Mouse (Mus musculus): Measurements from ENCODE around the gene Pa2g4. TPM values are rescaled to one million over a fixed set of nuclear protein-coding genes. Genes with fewer than 3 reads are reported as not detected.

The Pa2g4 gene
- polyA plus RNA-seq, 2 experiments, result 113 to 163 TPM

- Histone ChIP-seq H3K36me3 (replicated peaks; ENCODE audit: control insufficient read depth, insufficient read depth, low read depth) (peaks cover 3% of the 10 kb centered on the region; the same call in 1 of the 2 replicates), H3K9ac (replicated peaks) (no peak overlapping the region), H3K27ac (no peak overlapping the region), H3K9me3 (ENCODE audit: control insufficient read depth, low read length) (no peaks in the 10 kb centered on the region), H3K4me3 (ENCODE audit: insufficient read depth in 1 of 2, low read depth in 2 of 2, low read length in 2 of 2) (no peak overlapping the region), H3K4me1 (replicated peaks; ENCODE audit: control insufficient read depth in 2 of 2, insufficient read depth in 2 of 2, low read length in 1 of 2) (peaks cover 3 to 14% of the 10 kb centered on the region in 2 experiments; a peak in 3 of 4 replicates), H3K4me2 (ENCODE audit: low read depth) (no peak overlapping the region), H3K27me3 (ENCODE audit: control insufficient read depth, insufficient read depth, low read length) (no peaks in the 10 kb centered on the region)
- DNase-seq (ENCODE audit: low read depth in 3 of 3, low spot score in 3 of 3) (no peak), ATAC-seq (ENCODE audit: insufficient read depth) (no peak)
- TF ChIP-seq EP300 (IDR thresholded peaks at IDR 0.05; ENCODE audit: low read depth) (no peak), CTCF (IDR thresholded peaks at IDR 0.05; ENCODE audit: low read depth) (no peak)
- 67% methylated on average over 1 of the region's 1 CpGs for WGBS (ENCODE audit: insufficient replicate concordance)
Observed at GRCm38 (mm10) chr10:128538340-128538870, 27.4 kb downstream of the Pa2g4 start.

GRCm38 (mm10) chr10:128536266-128536940, 29.4 kb downstream of the Pa2g4 start:
- H3K4me3 ChIP-seq (ENCODE audit: insufficient read depth in 1 of 2, low read depth in 2 of 2, low read length in 2 of 2), result peak overlapping the region; percentile 16 to 20; a peak in 3 of 4 replicates

GRCm38 (mm10) chr10:128535624-128536265, 30.0 kb downstream of the Pa2g4 start:
- peak overlapping the region; percentile 61 for H3K27ac ChIP-seq
- no peaks in the 10 kb centered on the region for H3K27me3 ChIP-seq (ENCODE audit: control insufficient read depth, insufficient read depth, low read length)
- no peaks in the 10 kb centered on the region for H3K9me3 ChIP-seq (ENCODE audit: control insufficient read depth, low read length)
- H3K4me2 ChIP-seq (ENCODE audit: low read depth), result peak overlapping the region; percentile 59
- H3K9ac ChIP-seq (replicated peaks), result peak overlapping the region; percentile 38; the same call in 1 of the 2 replicates
- no peaks in the 10 kb centered on the region for H3K36me3 ChIP-seq (replicated peaks; ENCODE audit: control insufficient read depth, insufficient read depth, low read depth)
- H3K4me3 ChIP-seq (ENCODE audit: insufficient read depth in 1 of 2, low read depth in 2 of 2, low read length in 2 of 2), result peak overlapping the region in 1 of 2 experiments; percentile 15; a peak in 1 of 4 replicates
- TF ChIP-seq EP300 (IDR thresholded peaks at IDR 0.05; ENCODE audit: low read depth) (no peak), CTCF (IDR thresholded peaks at IDR 0.05; ENCODE audit: low read depth) (no peak)
- ATAC-seq (ENCODE audit: insufficient read depth) (peak; percentile 34), DNase-seq (ENCODE audit: low read depth in 3 of 3, low spot score in 3 of 3) (no peak)
- 54% methylated on average over 4 of the region's 4 CpGs for WGBS (ENCODE audit: insufficient replicate concordance)
- peaks cover 3 to 14% of the 10 kb centered on the region in 2 experiments; a peak in 3 of 4 replicates for H3K4me1 ChIP-seq (replicated peaks; ENCODE audit: control insufficient read depth in 2 of 2, insufficient read depth in 2 of 2, low read length in 1 of 2)

More at GRCm38 (mm10) chr10:128536266-128536940, 29.4 kb downstream of the Pa2g4 start:
- Histone ChIP-seq H3K36me3 (replicated peaks; ENCODE audit: control insufficient read depth, insufficient read depth, low read depth) (no peaks in the 10 kb centered on the region), H3K4me1 (replicated peaks; ENCODE audit: control insufficient read depth in 2 of 2, insufficient read depth in 2 of 2, low read length in 1 of 2) (peaks cover 3 to 14% of the 10 kb centered on the region in 2 experiments; a peak in 3 of 4 replicates), H3K4me2 (ENCODE audit: low read depth) (peak overlapping the region; percentile 59), H3K27me3 (ENCODE audit: control insufficient read depth, insufficient read depth, low read length) (no peaks in the 10 kb centered on the region), H3K9ac (replicated peaks) (peak overlapping the region; percentile 40), H3K27ac (peak overlapping the region; percentile 61), H3K9me3 (ENCODE audit: control insufficient read depth, low read length) (no peaks in the 10 kb centered on the region)
- 11% methylated on average over 18 of the region's 18 CpGs for WGBS (ENCODE audit: insufficient replicate concordance)
- DNase-seq (ENCODE audit: low read depth in 3 of 3, low spot score in 3 of 3) (peak; percentile 89 to 93 (median 90)), ATAC-seq (ENCODE audit: insufficient read depth) (peak; percentile 97)
- TF ChIP-seq EP300 (IDR thresholded peaks at IDR 0.05; ENCODE audit: low read depth), result no peak
- peak; percentile 97 for TF ChIP-seq CTCF (IDR thresholded peaks at IDR 0.05; ENCODE audit: low read depth)

- Histone ChIP-seq H3K4me3 (ENCODE audit: insufficient read depth in 1 of 2, low read depth in 2 of 2, low read length in 2 of 2) (no peak overlapping the region), H3K36me3 (replicated peaks; ENCODE audit: control insufficient read depth, insufficient read depth, low read depth) (no peaks in the 10 kb centered on the region), H3K9ac (replicated peaks) (no peak overlapping the region), H3K4me1 (replicated peaks; ENCODE audit: control insufficient read depth in 2 of 2, insufficient read depth in 2 of 2, low read length in 1 of 2) (peaks cover 3 to 14% of the 10 kb centered on the region in 2 experiments; a peak in 3 of 4 replicates), H3K27me3 (ENCODE audit: control insufficient read depth, insufficient read depth, low read length) (no peaks in the 10 kb centered on the region), H3K27ac (no peak overlapping the region), H3K4me2 (ENCODE audit: low read depth) (no peak overlapping the region), H3K9me3 (ENCODE audit: control insufficient read depth, low read length) (no peaks in the 10 kb centered on the region)
- no peak for DNase-seq (ENCODE audit: low read depth in 3 of 3, low spot score in 3 of 3)
- ATAC-seq (ENCODE audit: insufficient read depth), result no peak
- 63% methylated on average over 2 of the region's 2 CpGs for WGBS (ENCODE audit: insufficient replicate concordance)
- TF ChIP-seq CTCF (IDR thresholded peaks at IDR 0.05; ENCODE audit: low read depth), result no peak
- no peak for TF ChIP-seq EP300 (IDR thresholded peaks at IDR 0.05; ENCODE audit: low read depth)
Observed at GRCm38 (mm10) chr10:128535206-128535605, 30.6 kb downstream of the Pa2g4 start.

All from liver, embryonic 14.5 days (tissue).